Mouse (Mus musculus) spleen, postnatal 10 days (tissue): ENCODE measurements around the gene Plxna1.

Source experiments
- DNase-seq, 2 experiments: peaks; one replicate each; pipeline ENCODE4 v3.0.0; 2021 to 2022; ENCODE audit warnings: low spot score in 2 of 2

Gene Plxna1

GRCm38 (mm10) chr6:89361418-89362280 lies 771 bp downstream of the Plxna1 start:
- peak; percentile 46 for DNase-seq

- DNase-seq: peak in 1 of 2 experiments; percentile 38
Observed at GRCm38 (mm10) chr6:89360709-89361417, 1.6 kb downstream of the Plxna1 start.

GRCm38 (mm10) chr6:89359771-89360708 lies 2.4 kb downstream of the Plxna1 start:
- no peak for DNase-seq

GRCm38 (mm10) chr6:89359192-89359591 lies 3.2 kb downstream of the Plxna1 start:
- no peak for DNase-seq

GRCm38 (mm10) chr6:89355661-89356060 lies 6.8 kb downstream of the Plxna1 start:
- DNase-seq: no peak

GRCm38 (mm10) chr6:89354726-89355125 lies 7.7 kb downstream of the Plxna1 start:
- DNase-seq: no peak

GRCm38 (mm10) chr6:89354076-89354475 lies 8.3 kb downstream of the Plxna1 start:
- DNase-seq: no peak

GRCm38 (mm10) chr6:89353101-89353500 lies 9.3 kb downstream of the Plxna1 start:
- DNase-seq: no peak

GRCm38 (mm10) chr6:89351441-89352137 lies 10.8 kb downstream of the Plxna1 start:
- DNase-seq: no peak

- no peak for DNase-seq
Observed at GRCm38 (mm10) chr6:89350520-89350919, 11.9 kb downstream of the Plxna1 start.

- no peak for DNase-seq
Observed at GRCm38 (mm10) chr6:89350037-89350515, 12.3 kb downstream of the Plxna1 start.

GRCm38 (mm10) chr6:89348363-89348762 lies 14.1 kb downstream of the Plxna1 start:
- no peak for DNase-seq

- no peak for DNase-seq
Observed at GRCm38 (mm10) chr6:89347792-89348191, 14.6 kb downstream of the Plxna1 start.

GRCm38 (mm10) chr6:89345855-89346254 lies 16.6 kb downstream of the Plxna1 start:
- no peak for DNase-seq

- DNase-seq: no peak
Observed at GRCm38 (mm10) chr6:89345486-89345785, 17.0 kb downstream of the Plxna1 start.

GRCm38 (mm10) chr6:89344613-89345485 lies 17.6 kb downstream of the Plxna1 start:
- DNase-seq: peak in 1 of 2 experiments; percentile 59

- DNase-seq: no peak
Observed at GRCm38 (mm10) chr6:89341981-89342380, 20.4 kb downstream of the Plxna1 start.

- peak in 1 of 2 experiments; percentile 30 for DNase-seq
Observed at GRCm38 (mm10) chr6:89339447-89339846, 23.0 kb downstream of the Plxna1 start.

GRCm38 (mm10) chr6:89338733-89339132 lies 23.7 kb downstream of the Plxna1 start:
- DNase-seq: no peak

GRCm38 (mm10) chr6:89337574-89337973 lies 24.8 kb downstream of the Plxna1 start:
- no peak for DNase-seq
